Comparison of ENCODE assay signal across 6 mouse cellular contexts in genomic region chr10:114143345-114143744, GRCm38 (mm10).
DNase-seq lines count a peak whose midpoint lies in the region.

No protein-coding gene starts in this region.

- DNase-seq in ES-CJ7 (ENCODE audit: low read depth, low spot score) (peak; percentile 8), ZHBTc4 (ENCODE audit: low read depth, low spot score) (peak; percentile 6)
- DNase-seq in gastrocnemius, postnatal 10 days = peak; percentile 5
- DNase-seq in kidney, postnatal 4 days = peak; percentile 6 to 14
- peak; percentile 23 to 34 for DNase-seq in urinary bladder, adult 18-20 months (ENCODE audit: low spot score in 2 of 2)
- DNase-seq in urinary bladder, postnatal 25 days (ENCODE audit: low spot score) = peak; percentile 27

Comparison
In these comparisons a context has a peak if more than half of its experiments do, and no peak if none do; other contexts are left out.
1. Peak in every context shown above with its lines: DNase-seq.